Mouse (Mus musculus): Measurements from ENCODE around the gene Xkr8.
"Not testable (repeated sequence)": the region's sequence is repeated elsewhere in the genome, so short reads cannot be mapped to it uniquely, and the experiment has no call there.

The Xkr8 gene

DNA sequence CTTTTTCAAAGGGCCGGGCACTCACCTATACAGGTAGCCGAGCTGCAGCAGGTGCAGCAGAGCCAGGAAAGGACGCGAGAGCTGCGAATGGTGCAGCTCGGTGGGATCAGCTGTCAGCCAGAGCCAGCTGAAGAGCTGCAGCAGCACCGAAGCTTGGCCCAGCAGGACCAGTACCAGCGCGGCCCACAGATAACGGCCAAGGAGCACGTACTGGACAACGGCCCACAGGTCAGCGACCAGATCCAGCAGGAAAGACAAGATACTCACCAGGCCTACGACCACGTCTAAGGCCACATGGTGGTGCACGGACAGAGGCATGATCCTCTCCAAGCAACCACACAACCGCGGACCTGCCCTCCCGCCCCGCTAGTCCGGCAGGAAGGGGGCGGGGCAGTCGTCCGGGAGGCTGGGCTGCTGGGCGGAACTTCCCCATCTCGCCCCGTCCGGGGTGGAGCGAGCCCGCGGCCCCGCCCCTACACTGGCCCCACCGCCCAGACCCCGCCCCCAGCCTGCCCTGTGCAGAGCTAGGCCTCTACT lies at the start of gene Xkr8:
Gene Xkr8, minus strand, starts transcription at position 399 of the 537 bp plus-strand sequence.
- DNase-seq (ENCODE audit: low spot score) = peak; percentile 85

DNA sequence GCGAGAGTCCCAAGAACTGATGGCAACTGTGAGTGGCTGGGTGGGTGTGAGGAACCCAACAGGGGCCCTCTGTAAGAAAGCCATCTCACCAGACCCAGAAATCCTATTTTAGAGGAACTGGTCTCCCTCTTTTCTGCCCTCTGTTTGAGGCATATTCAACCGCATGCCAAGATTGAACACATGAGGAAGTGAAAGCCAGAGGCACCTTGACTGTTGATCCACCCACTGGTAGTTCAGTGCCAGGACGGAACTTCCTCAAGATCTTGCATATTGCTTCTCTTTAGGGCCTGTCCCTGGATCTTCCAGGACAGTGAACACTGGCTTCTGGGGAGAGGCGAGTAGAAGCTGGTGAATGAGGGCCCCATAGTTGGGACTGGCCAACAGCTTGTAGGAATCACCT lies 47.9 kb upstream of the Xkr8 start:
- DNase-seq (ENCODE audit: low spot score) = no peak

- no peak for DNase-seq (ENCODE audit: low spot score)
These were observed 46.3 kb upstream of the Xkr8 start for GRCm38 (mm10) chr4:132778562-132779201.

DNA sequence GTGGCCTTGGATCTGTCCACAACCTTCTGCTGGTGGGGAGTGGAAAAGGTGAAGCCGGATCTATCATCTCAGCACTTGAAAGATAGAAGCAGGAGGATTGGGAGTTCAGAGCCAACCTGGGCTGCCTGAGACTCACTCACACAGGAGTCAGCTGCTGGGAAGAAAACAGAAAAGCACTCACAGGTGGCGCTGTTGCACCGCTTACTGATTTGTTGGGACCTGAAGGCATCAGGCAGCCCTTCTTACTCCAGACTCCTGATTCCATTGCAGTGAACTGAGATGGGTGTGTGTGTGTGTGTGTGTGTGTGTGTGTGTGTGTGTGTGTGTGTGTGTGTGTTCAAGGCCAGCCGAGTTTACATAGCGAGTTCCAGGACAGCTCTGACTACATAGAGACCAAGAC lies 44.4 kb upstream of the Xkr8 start:
- peak; percentile 43 for DNase-seq (ENCODE audit: low spot score)

- DNase-seq (ENCODE audit: low spot score) = no peak
These were observed 42.6 kb upstream of the Xkr8 start for GRCm38 (mm10) chr4:132774905-132775304.

DNA sequence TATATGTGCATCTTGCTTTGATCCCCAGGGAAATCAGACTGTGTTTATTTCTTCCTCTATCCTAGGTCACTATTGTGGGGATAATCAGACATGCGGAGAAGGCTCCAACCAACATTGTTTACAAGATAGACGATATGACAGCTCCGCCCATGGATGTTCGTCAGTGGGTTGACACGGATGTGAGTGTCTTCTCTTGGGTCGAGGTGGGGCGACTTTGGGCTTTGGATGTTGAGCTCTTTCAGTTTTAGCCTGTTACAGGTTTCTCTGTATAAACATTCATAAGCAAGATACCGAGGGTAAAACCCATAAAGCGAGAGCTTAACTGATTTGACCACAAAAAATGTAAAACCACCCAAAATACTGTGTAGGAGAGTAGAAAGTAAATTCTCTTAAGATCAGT lies 39.4 kb upstream of the Xkr8 start:
- DNase-seq (ENCODE audit: low spot score) = no peak

GRCm38 (mm10) chr4:132767914-132768876 lies 35.8 kb upstream of the Xkr8 start, which contains the start of gene Rpa2:
TSS of gene Rpa2 (plus strand) at chr4:132768332.
- peak; percentile 96 for DNase-seq (ENCODE audit: low spot score)

DNA sequence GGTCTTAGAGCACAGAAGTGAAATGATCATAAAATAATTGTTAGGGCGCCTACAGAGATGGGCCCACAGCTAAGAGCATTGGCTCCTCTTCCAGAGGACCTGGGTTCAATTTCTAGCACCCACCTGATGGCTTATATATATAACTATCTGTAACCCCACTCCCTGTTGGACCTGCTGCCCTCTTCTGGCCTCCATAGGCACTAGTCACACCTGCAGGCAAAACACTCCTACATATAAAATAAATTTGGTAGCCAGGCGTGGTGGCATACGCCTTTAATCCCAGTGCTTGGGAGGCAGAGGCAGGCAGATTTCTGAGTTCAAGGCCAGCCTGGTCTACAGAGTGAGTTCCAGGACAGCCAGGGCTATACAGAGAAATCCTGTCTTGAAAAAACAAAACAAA lies 30.8 kb upstream of the Xkr8 start:
- DNase-seq (ENCODE audit: low spot score) = not testable (repeated sequence)

GRCm38 (mm10) chr4:132762602-132763001 lies 30.3 kb upstream of the Xkr8 start:
- DNase-seq (ENCODE audit: low spot score) = no peak

DNA sequence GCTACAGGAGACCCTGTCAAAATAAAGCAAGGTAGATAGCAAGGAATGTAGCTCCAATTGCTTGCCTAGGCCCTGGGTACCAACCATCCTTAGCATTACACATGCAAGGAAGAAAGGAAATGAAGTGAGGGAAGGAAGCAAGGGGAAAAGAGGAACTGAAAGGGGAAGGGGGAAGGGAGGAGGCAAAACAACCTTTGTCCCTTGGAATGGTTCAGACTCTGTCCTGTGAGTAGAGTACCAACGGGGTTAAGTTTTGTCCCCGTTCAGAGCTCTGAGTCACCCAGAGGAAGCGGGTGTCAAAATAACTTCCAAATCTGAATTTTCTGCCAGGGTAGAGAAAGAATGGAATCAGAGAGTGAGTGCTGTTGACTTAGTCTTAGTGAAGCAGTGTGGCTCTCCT lies 27.9 kb upstream of the Xkr8 start:
- DNase-seq (ENCODE audit: low spot score) = no peak

DNA sequence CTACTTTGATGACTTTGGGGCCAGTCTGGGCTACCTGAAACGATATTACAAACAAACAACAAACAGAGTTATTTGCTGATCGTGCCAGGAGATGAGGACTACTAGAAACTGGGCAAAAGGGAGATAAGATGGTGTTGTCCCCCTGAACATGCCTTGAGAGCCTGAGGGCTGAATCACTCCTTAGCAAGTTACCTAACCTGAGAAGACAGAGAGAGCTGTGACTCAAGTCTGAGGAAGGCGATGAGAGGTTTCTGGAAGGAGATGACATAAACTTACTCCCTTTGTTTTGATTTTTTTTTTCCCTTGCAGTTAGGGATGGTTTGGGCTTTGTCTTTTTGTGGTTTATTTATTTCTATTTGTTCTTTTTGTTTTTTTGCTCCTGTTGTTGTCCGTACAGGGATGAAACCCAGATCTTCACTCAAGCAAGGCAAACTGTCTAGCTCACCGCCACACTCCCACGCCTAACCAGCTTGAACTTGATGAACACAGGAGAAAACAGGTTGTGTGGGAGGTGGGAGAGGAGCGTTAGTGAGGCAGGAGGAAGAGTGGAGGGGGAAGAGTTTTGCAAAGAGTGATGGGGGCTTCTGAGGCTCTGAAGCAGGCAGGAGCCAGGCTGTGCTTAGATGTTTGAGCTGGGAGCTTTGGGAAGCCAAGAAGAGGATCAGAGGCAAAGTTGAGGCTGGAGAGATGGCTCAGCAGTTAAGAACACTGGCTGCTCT lies 25.4 kb upstream of the Xkr8 start:
- no peak for DNase-seq (ENCODE audit: low spot score)

GRCm38 (mm10) chr4:132756974-132757373 lies 24.6 kb upstream of the Xkr8 start, which contains the start of gene Smpdl3b:
TSS of gene Smpdl3b (minus strand) at chr4:132757252.
- DNase-seq (ENCODE audit: low spot score) = peak; percentile 83

DNA sequence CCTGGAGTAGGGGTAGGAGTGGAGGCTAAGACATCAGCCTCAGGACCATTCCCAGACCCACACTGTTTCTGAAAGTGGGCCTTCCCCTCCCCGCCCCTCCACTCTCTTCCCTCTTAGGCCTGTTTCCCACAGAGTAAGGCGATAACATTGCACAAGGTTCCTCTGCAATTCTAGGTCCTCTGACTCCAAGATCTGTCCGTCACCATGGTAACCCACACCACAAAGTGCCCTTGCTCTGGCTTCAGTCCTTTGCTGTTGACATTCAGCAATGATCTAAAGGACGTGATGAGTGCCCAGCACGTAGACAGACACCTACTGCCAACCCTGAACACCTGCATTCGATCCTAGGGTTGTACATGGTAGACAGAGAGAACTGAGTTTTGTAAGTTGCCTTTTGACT lies 20.6 kb upstream of the Xkr8 start:
- DNase-seq (ENCODE audit: low spot score) = peak; percentile 70

DNA sequence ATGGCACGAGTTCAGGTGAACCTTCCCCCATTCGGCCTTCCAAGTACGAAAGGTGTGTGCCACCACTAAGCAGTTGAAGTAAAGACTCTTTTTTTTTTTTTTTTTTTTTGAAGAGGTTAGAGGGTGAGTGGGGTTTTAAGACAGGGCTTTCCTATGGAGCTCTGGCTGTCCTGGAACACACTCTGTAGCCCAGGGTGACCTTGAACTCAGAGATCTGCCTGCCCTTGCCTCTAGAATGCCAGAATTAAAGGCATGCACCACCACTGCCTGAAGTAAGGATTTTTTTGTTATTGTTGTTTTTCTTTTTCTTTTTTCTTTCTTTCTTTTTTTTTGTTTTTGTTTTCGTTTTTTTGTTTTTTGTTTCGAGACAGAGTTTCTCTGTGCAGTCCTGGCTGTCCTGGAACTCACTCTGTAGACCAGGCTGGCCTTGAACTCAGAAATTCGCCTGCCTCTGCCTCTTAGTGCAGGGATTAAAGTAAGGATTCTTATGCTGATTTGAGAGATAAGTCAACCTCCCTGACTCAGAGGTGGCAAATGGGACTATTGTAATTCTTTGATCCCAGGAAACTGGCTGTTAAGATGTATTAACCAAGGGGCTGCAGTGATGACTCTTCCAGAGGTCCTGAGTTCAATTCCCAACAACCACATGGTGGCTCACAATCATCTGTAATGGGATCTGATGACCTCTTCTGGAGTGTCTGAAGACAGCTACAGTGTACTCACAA lies 17.1 kb upstream of the Xkr8 start:
- DNase-seq (ENCODE audit: low spot score) = no peak

DNA sequence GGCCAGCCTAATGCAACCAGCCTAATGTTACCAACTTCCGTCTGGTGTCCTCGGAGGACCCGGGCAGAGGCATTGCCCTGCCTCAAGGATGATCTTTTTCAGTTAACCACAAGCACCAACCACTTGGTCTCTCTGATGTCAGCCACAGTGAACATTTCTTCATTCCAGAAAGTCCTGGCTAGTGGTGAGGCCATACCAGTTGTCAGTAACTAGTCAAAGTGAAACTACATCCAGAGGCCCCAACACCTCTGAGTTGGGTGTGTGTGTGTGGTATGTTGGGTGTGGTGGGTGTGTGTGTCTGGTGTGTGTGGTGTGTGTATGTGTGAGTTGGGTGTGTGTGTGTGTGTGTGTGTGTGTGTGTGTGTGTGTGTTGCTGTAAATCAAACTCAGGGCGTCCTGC lies 16.4 kb upstream of the Xkr8 start:
- no peak for DNase-seq (ENCODE audit: low spot score)

DNA sequence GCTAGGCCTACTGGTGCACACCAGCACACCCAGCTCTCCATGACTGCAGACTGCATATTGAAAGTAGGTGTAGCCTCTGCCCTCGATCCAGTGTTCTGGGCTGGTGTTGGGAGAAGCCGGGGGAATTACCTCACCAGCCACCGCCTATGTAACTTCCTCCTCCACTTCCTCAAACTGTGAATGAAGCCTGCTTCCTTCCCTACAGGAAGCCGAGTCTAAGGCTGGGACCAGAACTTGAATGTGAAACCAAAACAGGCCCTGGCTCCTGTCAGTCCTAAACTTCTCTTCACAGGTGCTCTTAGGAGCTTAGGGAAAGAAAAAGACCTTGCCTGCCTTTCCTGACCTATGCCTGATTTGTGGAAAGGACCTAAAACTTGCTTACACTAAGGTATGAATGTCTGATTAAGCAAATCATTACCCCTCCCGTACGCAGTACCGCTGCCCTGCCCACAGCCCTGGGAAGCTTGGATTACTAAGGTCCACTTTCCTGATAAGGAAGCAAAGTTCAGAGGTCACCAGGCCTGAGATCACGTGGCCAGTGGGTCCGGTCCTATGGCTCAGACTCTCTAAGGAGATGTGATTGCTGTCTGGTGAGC lies 15.4 kb upstream of the Xkr8 start:
- no peak for DNase-seq (ENCODE audit: low spot score)

DNA sequence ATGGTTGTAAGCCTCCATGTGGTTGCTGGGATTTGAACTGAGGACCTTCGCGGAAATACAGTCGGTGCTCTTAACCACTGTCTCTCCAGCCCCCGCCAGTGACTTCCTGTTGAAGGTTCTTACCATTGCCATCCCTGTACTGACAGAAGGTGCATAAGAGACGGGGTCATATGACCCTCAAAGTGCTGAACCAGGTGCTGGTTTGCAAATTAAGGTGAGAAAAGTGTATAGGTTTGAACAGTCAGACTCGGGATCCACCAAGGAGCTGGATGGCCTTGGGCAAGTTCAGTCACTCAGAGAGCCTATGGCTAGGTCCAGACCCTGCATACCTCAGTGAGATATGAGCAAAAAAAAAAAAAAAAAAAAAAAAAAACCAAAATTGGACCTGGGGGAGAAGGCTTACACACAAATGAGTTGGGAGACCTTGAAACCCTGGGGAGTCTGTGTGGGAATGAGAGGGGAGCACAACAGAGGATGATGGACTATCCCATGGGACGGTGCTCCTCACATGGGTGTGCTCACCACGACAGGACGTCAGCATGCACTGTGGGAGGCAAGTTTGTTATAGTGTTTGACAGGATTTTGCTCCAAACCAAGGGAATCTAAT lies 14.7 kb upstream of the Xkr8 start:
- DNase-seq (ENCODE audit: low spot score) = no peak

DNA sequence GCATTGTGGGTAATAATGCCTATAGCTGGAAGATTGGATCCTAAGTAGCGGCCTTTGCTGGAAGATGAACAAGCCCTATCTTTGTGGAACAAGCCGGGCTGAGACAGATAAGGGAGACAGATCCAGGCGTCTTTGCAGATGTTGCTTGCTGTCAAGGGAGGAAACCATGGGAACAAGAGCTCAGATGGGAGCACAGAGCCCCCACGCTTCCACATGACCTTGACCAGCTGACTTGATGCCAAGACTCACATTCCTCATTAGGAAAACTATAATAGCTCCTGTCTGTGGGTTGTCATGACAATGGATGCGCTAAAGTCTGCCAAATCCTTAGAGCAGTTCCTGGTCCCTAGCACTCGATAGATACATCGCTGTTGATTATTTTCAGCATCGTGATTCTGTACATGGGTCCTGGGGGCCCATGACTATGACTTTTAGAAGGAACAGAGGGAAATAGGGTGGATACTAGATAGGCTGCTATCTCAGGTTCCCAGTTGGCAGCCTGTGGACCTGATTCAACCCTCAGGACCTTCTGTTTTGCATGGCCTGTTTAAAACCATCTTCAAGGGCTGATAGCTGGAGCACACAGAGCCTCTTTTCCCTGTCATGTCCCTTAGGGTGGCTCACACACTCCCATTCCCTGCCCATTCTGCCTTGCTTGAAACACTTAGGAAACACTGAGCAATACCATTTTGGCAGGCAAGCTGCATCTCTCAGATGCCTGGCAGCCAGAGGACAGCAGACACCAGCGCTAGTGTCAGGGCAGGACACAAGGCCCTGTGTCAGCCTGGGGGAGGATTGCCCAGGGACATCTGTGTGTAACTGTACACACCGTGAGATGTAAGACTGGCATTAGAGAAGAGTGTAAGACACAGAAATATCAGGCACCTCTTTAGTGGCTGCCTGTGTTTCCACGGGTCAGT lies 11.9 kb upstream of the Xkr8 start:
- peak; percentile 79 for DNase-seq (ENCODE audit: low spot score)

- no peak for DNase-seq (ENCODE audit: low spot score)
These were observed 9.1 kb upstream of the Xkr8 start for GRCm38 (mm10) chr4:132741491-132741890.

GRCm38 (mm10) chr4:132737154-132737553 lies 4.8 kb upstream of the Xkr8 start:
- not testable (repeated sequence) for DNase-seq (ENCODE audit: low spot score)
